Mouse (Mus musculus) thymus, adult 2 months (tissue): ENCODE results near the gene Grxcr1.

Experiments used
- CTCF ChIP-seq: fragments of 200-500 bp; IDR thresholded peaks from 2 replicates; pipeline ENCODE4 v1.5.1; 2012; ENCODE audit warnings: mild to moderate bottlenecking, control low read depth, low read length, moderate library complexity, borderline replicate concordance; ENCODE audit not compliant: control insufficient read depth, poor library complexity, insufficient read depth; ENCODE audit errors: extremely low read depth
- POLR2A ChIP-seq: fragments of 200-500 bp; IDR thresholded peaks from 2 replicates; pipeline ENCODE4 v1.6.1; 2012; ENCODE audit warnings: mild to moderate bottlenecking, low read length, control low read depth, moderate library complexity; ENCODE audit not compliant: control insufficient read depth, poor library complexity, insufficient read depth; ENCODE audit errors: extremely low read depth

DNA sequence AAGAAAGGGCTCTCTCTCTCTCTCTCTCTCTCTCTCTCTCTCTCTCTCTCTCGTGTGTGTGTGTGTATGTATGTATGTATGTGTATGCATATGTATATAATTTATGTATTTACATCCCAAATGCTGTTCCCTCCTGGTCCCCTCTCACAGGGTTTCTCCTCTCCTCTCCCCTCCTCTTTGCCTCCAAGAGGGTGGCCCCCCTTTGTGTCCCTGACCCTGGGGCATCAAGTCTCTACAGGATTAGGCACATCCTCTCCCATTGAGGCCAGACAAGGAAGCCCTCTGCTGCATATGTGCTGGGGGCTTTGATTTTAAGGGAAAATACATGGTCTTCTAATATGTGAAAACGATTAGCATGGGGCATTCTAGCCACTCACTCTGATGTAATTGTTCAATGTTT is 61.5 kb downstream of the Grxcr1 start:
- no peak for TF ChIP-seq CTCF
- TF ChIP-seq POLR2A = no peak
